Mouse (Mus musculus) gastrocnemius, adult 18-20 months (tissue): ENCODE measurements around the gene Tas2r119. TPM values are rescaled to one million over a fixed set of nuclear protein-coding genes. Genes with fewer than 3 reads are reported as not detected.

Source experiments
- DNase-seq: peaks from one replicate; pipeline ENCODE4 v3.0.0; 2021; ENCODE audit warnings: low spot score
- total RNA-seq, 2 experiments: library from RNA; stranded (reverse); gene quantifications; 2 replicates each; pipeline ENCODE4 v1.2.3; 2021

Tas2r119 gene
- total RNA-seq, 2 experiments from 2014 or later, result not detected

DNA sequence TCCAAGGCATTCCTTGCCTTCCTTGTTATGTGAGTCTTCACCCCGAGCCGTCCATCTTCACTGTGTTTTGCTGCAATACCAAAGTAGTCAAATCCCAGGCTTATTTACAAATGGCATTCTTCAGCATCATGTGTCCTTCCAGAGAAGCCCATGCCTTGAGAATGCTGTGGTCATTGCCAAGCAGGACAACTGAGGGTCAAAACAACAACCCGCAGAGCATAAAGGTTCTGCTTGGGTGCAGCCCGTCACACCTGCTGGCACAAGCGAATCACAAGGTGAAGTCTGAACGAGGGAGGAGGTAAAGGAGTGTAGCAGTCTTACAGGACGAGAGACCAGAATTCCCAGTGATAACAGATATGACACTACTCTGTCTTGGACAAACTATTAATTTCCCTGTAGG is 45.9 kb downstream of the Tas2r119 start:
- DNase-seq, result no peak

DNA sequence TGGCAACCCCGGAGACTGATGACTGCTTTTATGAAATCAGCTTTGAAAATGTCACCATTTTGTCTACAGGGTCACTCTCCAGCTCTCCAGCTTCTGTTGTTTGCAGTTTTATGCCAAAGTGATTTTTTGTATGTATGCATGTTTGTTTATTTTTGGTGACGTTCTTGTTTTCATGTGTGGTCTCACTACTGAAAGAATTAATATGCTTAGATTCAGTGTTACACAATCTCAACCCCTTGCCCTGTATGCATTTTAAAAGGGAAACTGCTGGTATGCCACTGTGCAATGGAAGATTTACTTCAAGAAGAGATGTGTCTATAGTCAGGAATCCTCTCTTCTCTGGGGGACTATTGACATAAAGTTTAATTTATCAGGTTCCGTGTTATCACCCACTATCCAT is 48.3 kb downstream of the Tas2r119 start:
- DNase-seq, result no peak

DNA sequence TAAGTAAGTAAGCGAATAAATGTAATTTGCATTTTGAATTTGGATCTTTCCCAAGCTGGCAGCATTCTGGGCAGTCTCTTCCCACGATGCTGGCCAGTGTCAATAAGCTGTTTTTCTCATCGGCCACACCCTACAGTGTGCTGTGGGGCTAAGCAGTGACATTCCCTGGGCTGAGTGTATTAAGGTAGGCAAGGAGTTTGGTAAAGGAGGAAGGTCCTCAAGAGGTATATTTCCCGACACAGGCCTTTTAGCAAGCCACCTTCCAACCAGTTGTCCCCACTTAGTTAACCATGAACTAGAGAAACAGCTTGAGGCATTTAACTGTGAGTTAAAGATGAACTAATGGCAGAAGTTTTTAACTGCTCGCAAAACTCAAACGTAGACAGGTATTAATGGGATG is 49.3 kb downstream of the Tas2r119 start:
- DNase-seq, result no peak

DNA sequence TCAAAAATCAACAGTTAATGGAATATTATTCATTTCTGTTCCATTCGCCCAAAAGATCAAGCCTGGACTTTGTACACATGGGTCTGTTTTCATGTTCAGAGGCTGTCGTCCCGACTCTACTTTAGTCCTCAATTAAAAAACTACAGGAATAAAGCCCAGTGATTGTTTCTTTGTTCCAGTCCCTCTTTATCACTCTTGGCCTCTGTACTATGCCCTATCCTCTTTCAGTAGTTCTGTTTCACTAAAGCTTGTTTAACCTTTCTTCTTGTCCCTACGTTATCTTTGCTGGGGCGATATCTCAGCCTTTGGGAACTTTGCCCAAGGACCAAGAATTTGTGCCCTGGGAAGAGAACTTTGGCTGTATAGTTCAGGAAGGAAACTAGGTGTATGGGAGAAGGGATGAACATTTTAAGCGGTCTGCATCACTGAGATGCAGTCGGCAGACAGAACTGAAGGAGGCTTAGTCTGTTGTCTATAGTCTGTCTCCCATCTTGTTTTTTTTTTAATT is 49.9 kb downstream of the Tas2r119 start:
- DNase-seq, result no peak

Other genes with a start within 250 kb of the Tas2r119 start
- gene Sema5a, start 67.5 kb downstream of the Tas2r119 start, total RNA-seq, result 1 to 10 TPM; 2.3 to 2.9 TPM